Mouse (Mus musculus): ENCODE data around the gene Spg20.

Gene Spg20

GRCm38 (mm10) chr3:55146441-55146840, 34.5 kb downstream of the Spg20 start:
- intact Hi-C loops (cut with DNase I), result no loop called here

DNA sequence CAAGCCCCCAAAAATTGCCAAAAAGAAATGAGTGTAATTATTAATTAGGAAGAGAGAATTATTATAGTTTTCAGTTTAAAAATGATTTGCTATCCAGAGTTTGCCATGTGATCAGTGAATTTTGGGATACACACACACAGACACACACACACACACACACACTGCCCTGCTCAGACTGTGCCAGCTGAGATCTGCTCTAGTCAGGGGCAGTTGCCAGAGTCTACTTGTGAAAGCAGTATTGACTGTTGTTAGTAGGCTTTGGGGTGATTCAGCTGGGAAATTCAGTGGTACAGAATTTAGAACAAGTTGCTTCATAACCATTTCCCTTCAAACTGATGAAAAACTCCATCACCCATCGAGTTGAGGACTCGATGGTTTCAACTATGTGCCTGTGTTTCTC, 35.2 kb downstream of the Spg20 start:
- intact Hi-C loops (cut with DNase I), result no loop called here

DNA sequence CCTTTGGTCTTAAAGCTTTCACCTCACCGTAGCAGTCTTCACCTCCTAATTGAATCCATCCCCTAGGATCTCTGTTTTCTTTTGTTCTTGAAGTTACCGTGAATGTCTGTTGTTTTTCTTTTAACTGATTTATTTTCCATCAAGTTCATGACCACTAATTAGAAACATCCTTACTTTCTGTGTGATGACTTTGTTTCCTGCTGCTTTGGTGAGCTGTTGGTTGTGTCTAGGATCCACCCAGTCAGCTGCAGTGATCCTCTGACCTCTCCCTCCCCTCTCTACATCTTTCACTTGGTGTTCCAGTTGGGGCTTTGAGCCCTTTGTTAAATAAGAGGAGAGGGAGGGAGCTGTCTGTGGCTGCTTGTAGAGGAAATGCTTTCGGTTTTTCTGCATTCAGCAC, 36.2 kb downstream of the Spg20 start:
- intact Hi-C loops (cut with DNase I), result no loop called here

DNA sequence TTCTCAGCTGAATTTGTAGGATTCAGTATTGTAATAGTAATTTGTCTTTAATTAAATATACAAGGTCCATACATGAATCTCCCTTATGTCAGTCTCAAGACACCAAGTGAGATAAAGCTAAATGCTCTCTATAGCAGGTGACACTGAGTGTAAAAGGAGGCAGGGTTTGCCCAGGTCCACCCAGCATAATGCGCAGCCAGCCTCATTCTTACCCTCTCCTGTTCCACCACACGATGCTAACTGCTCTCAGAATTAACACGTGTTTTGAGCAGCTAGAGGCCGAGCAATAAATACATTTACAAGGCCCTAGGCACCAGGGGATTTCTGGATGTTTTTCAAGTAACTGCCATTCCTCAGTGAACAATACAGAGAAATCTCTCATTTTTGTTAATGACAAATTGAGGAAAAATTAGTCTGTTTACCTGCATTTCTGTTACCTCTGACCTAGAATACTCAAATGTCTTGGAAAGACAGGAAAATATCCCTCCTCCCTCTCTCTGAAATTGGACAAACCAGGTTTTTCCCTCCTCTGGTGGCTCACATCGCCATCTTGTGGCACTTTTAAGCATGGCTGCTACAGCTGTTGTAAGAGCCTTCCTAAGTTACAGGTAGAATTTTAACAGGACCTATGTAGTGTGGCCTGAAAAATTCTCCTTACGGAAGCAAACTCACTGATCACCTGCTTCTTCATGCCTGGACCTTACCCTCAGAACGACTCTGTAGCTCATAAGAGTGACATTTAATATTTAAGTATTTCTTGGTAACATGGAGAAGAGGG, 39.9 kb downstream of the Spg20 start:
- intact Hi-C loops (cut with DNase I), result loop anchor here (1.0 kb wide), 1 partner anchor 72 kb away; no protein-coding TSS in a partner anchor

- intact Hi-C loops (cut with DNase I), result loop anchor here (1.0 kb wide), 2 partner anchors 73 to 201 kb away; no protein-coding TSS in a partner anchor
Observed at GRCm38 (mm10) chr3:55152673-55153334, 40.9 kb downstream of the Spg20 start.

GRCm38 (mm10) chr3:55154163-55154562, 42.3 kb downstream of the Spg20 start:
- intact Hi-C loops (cut with DNase I), result no loop called here

GRCm38 (mm10) chr3:55157413-55157812, 45.5 kb downstream of the Spg20 start:
- intact Hi-C loops (cut with DNase I), result no loop called here

- intact Hi-C loops (cut with DNase I), result no loop called here
Observed at GRCm38 (mm10) chr3:55161144-55161543, 49.2 kb downstream of the Spg20 start.

- intact Hi-C loops (cut with DNase I), result no loop called here
Observed at GRCm38 (mm10) chr3:55163510-55163909, 51.6 kb downstream of the Spg20 start.

GRCm38 (mm10) chr3:55172478-55172877, 60.6 kb downstream of the Spg20 start:
- intact Hi-C loops (cut with DNase I), result no loop called here

DNA sequence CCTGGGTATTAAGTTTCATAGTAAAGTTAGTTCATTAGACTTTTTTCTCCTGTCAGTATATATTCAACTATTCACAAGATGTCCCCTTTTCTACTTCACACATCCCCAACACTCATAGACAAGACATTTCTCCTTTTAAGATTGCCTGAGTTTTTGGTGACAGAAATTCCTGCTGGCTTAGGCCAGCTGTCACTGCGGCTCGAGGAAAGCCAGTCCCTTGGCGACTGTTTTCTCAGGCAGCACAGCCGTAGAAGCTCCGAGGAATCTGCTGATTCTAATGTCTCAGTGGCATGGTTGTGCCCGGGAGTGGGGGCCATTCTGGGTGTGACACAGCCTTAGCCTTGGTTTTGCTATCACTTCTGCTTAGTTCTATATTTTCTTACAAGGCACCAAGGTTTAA, 65.4 kb downstream of the Spg20 start:
- intact Hi-C loops (cut with DNase I), result no loop called here

DNA sequence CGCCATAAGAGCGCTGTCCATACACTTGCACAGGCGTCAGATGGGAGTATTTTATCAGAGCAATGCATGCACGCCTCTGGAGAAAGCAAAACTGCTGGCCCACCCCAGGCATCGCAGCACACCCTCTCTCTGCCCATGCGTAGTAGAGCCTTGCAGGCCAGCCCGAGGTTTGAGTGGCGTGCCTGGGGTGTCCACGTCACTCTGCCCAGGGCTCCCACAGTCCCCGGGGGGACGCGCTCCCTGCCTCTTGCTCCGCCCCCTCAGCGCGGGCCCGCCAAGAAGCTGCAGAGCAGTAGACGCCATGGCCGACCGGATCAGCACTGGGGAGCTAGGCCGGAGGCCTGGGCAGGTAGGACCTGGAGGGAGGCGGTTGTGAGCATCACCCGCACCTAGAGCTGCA, 69.9 kb downstream of the Spg20 start, which contains the start of gene Sohlh2:
Gene Sohlh2 (plus strand): TSS at position 263 of the 400 bp plus-strand sequence.
- intact Hi-C loops (cut with DNase I), result no loop called here

Small RNA genes lying within 50 kb of the gene (microRNA-seq; reads per million reads assigned to microRNA genes)
- gene Gm22029, result 0 reads per million in 2 experiments
